Mouse (Mus musculus): Measurements from ENCODE around the gene Sox6.

The Sox6 gene

DNA sequence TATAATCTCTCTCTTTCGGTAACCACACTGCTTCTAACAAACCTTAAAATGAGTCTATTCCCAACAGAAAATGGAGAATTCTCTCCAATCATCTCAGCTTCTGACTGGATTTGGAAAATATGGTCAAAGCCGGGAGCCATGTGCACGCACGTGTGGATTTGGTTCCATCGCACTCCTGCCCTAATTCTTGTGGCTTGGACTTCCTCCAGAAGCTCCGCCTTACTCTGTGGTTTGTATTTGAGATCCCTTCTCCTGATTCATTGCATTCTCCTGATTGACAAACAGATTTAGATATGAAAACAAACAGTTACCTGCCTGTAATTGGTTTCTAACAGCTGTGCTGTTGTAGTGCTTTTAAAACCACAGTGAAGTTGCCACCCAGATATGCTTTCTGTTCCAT, 351.9 kb downstream of the Sox6 start:
- Histone ChIP-seq H3K4me3 (replicated peaks; ENCODE audit: low read length) (no peak overlapping the region), H3K9me3 (ENCODE audit: low read length) (no peaks in the 10 kb centered on the region), H3K27me3 (ENCODE audit: insufficient read depth, low read length) (no peaks in the 10 kb centered on the region), H3K36me3 (ENCODE audit: insufficient read depth, low read length) (no peaks in the 10 kb centered on the region), H3K4me1 (replicated peaks; ENCODE audit: low read depth, low read length) (0 out of 2 replicates have a peak, but pooled peaks cover 5% of the 10 kb centered on the region)
- no peak for TF ChIP-seq POU5F1 (IDR thresholded peaks at IDR 0.05; ENCODE audit: borderline replicate concordance, low read length)
- no peak for TF ChIP-seq NANOG (IDR thresholded peaks at IDR 0.05; ENCODE audit: borderline replicate concordance, low read length)

DNA sequence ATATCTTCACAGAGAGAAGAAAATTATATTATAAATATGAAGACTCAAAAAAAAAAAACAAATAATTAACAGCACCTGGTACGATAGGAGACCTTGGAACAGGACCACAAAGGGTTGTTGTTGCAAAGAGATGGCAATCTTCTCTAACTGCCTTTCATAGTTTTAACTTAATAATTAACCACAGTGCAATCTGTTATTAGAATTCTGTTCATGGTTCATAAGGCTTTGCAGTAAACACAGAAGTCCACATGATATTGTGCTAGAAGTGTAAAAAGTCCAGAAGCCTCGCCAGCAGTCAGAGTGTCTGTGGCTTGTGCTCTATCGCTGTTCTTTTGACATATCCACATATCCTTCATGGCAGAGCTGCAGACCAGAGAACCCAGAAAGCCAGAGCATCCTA, 354.5 kb downstream of the Sox6 start:
- no peak overlapping the region for H3K4me3 ChIP-seq (replicated peaks; ENCODE audit: low read length)
- 0 out of 2 replicates have a peak, but pooled peaks cover 5% of the 10 kb centered on the region for H3K4me1 ChIP-seq (replicated peaks; ENCODE audit: low read depth, low read length)
- no peaks in the 10 kb centered on the region for H3K36me3 ChIP-seq (ENCODE audit: insufficient read depth, low read length)
- no peaks in the 10 kb centered on the region for H3K9me3 ChIP-seq (ENCODE audit: low read length)
- no peaks in the 10 kb centered on the region for H3K27me3 ChIP-seq (ENCODE audit: insufficient read depth, low read length)
- no peak for TF ChIP-seq POU5F1 (IDR thresholded peaks at IDR 0.05; ENCODE audit: borderline replicate concordance, low read length)
- no peak for TF ChIP-seq CTCF (conservative IDR thresholded peaks at IDR 0.05; ENCODE audit: low read length)

DNA sequence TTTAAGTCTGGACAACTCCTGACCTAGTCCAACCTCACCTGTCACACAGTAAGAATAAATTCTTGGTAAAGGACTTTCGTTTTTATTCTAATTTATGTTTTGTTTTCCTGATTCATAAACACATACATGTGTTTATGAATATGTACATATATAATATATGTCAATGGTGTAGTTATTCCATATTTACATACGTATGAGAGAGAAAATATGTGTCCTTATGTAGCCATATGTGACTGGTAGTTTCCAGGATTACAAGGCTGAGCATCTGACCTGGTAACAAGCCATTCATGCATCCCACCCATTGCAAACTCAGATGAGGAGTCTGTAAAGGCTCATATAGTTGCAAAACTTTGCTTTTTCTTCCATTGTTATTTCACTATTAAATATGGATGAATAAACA, 366.8 kb downstream of the Sox6 start:
- Histone ChIP-seq H3K27me3 (ENCODE audit: insufficient read depth, low read length) (no peaks in the 10 kb centered on the region), H3K36me3 (ENCODE audit: insufficient read depth, low read length) (no peaks in the 10 kb centered on the region), H3K4me1 (replicated peaks; ENCODE audit: low read depth, low read length) (no peaks in the 10 kb centered on the region), H3K9me3 (ENCODE audit: low read length) (no peaks in the 10 kb centered on the region), H3K4me3 (replicated peaks; ENCODE audit: low read length) (no peak overlapping the region)
- no peak for TF ChIP-seq CTCF (conservative IDR thresholded peaks at IDR 0.05; ENCODE audit: low read length)
- TF ChIP-seq NANOG (IDR thresholded peaks at IDR 0.05; ENCODE audit: borderline replicate concordance, low read length), result no peak
- no peak for TF ChIP-seq POU5F1 (IDR thresholded peaks at IDR 0.05; ENCODE audit: borderline replicate concordance, low read length)

DNA sequence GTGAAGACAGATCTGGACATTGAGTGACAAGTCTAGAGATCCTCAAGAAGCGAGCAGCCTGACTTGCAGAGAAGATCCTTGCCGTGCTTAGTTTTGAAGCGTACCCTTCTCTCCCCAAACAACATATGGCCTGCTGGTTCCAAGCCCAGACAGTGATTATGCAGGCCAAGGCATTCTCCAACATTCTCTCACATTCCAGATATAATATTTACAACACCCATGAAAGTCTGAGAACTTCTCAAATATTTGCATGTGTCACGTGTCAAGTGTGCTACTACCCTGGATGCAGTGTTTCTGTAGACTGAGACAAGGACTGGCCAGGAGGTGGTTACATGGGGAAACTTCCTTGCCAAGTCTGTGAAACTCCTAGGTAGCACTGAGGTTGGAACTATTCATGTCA, 367.3 kb downstream of the Sox6 start:
- H3K27me3 ChIP-seq (ENCODE audit: insufficient read depth, low read length), result no peaks in the 10 kb centered on the region
- no peak for TF ChIP-seq NANOG (IDR thresholded peaks at IDR 0.05; ENCODE audit: borderline replicate concordance, low read length)
- no peak for TF ChIP-seq CTCF (conservative IDR thresholded peaks at IDR 0.05; ENCODE audit: low read length)
- TF ChIP-seq POU5F1 (IDR thresholded peaks at IDR 0.05; ENCODE audit: borderline replicate concordance, low read length), result no peak
- H3K4me1 ChIP-seq (replicated peaks; ENCODE audit: low read depth, low read length), result no peaks in the 10 kb centered on the region
- H3K9me3 ChIP-seq (ENCODE audit: low read length), result no peaks in the 10 kb centered on the region
- no peak overlapping the region for H3K4me3 ChIP-seq (replicated peaks; ENCODE audit: low read length)
- no peaks in the 10 kb centered on the region for H3K36me3 ChIP-seq (ENCODE audit: insufficient read depth, low read length)

DNA sequence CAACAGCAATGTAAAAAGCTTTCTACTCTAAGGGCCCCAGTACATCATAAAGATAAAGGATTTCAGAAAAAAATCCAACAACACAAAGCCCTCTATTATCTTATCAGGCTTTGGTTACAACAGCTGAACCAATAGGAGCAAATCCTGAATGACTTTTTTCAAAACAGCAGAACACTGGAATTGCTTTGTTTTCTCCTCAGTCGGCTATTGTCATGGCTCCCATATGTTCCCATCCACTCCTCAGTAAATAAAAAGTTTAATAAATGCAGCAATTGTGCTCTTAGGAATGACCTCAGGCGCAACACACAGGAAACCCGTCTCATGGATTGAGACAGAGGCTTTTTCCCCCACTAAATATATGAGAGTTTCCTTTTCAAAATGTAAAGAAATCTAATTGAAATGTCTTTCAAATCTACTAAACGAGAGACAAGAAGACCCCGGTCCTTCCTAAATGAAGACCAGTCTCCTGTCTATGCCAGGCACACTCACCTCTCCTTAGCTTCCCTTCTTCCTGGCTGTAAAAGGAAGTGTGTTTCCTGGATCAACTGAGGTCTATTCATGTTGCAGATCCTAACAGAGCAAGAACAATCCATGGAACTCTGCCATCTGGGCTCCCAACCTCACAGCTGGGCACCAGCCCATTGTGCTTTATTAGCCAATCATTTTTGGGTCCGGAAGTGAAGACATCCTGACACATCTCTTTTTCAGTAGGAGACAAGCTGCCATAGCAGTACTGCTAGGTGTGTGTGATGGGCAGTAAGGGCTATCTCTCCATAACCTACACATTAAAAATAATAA, 369.2 kb downstream of the Sox6 start:
- no peaks in the 10 kb centered on the region for H3K9me3 ChIP-seq (ENCODE audit: low read length)
- no peaks in the 10 kb centered on the region for H3K27me3 ChIP-seq (ENCODE audit: insufficient read depth, low read length)
- no peaks in the 10 kb centered on the region for H3K36me3 ChIP-seq (ENCODE audit: insufficient read depth, low read length)

DNA sequence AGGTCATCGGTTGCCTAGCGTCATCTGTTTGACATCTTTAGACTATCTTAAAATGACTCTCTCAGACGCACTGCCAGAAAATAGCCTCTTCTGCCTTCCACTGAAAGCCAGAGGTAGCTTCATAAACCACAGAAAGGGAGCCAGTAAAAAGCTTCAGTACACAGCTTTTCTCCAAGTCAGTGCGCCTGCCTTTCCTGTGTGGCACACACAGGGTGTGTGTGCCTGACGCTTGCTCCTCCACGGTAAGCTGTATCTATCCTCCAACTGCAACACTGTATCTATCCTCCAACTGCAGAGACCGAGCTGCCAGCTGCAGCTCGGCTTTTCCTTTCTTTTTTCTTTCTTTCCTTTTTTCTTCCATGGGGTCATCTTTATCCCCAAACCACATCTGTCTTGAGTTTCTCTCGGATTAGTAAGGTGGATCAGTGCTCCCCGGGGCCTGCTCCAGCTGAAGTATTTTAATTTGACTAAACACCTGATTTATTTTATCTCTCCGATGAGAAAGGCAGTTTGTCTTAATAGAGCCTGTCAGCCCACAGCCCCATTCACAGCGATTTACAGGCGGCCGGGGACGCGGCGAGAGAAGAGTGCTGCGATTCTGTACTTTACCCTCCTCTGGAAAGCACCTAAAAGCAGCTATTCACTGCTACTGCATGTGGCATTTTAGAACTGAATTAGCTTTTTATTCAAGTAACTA, 371.8 kb downstream of the Sox6 start:
- no peaks in the 10 kb centered on the region for H3K36me3 ChIP-seq (ENCODE audit: insufficient read depth, low read length)
- TF ChIP-seq POU5F1 (IDR thresholded peaks at IDR 0.05; ENCODE audit: borderline replicate concordance, low read length), result no peak
- no peak overlapping the region for H3K4me3 ChIP-seq (replicated peaks; ENCODE audit: low read length)
- H3K27me3 ChIP-seq (ENCODE audit: insufficient read depth, low read length), result no peaks in the 10 kb centered on the region
- no peaks in the 10 kb centered on the region for H3K4me1 ChIP-seq (replicated peaks; ENCODE audit: low read depth, low read length)
- H3K9me3 ChIP-seq (ENCODE audit: low read length), result no peaks in the 10 kb centered on the region

More for the DNA sequence above, 369.2 kb downstream of the Sox6 start:
- no peak for TF ChIP-seq NANOG (IDR thresholded peaks at IDR 0.05; ENCODE audit: borderline replicate concordance, low read length)
- TF ChIP-seq CTCF (conservative IDR thresholded peaks at IDR 0.05; ENCODE audit: low read length), result no peak
- TF ChIP-seq POU5F1 (IDR thresholded peaks at IDR 0.05; ENCODE audit: borderline replicate concordance, low read length), result no peak
- H3K4me1 ChIP-seq (replicated peaks; ENCODE audit: low read depth, low read length), result no peaks in the 10 kb centered on the region
- H3K4me3 ChIP-seq (replicated peaks; ENCODE audit: low read length), result no peak overlapping the region

DNA sequence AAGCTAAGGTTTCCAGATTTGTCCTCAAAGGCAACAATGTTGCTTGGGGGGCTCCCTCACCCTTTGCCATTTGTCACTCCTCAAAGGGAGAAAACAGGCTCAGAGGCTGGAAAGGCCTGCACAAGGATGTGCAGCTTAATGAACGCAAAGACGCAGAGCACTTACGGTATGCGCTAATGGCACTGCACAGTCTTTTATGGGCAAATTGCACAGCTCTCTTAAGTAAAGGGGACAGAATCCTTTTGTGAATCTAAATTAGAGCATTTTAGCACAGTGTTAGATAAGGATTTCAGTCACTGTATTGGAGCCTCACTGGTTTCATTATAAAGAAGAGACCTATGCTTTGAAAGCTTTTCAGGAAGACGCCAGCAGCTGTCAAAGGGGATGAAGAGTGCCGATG, 375.2 kb downstream of the Sox6 start:
- H3K4me1 ChIP-seq (replicated peaks; ENCODE audit: low read depth, low read length), result no peaks in the 10 kb centered on the region
- no peaks in the 10 kb centered on the region for H3K36me3 ChIP-seq (ENCODE audit: insufficient read depth, low read length)
- H3K4me3 ChIP-seq (replicated peaks; ENCODE audit: low read length), result no peak overlapping the region
- no peaks in the 10 kb centered on the region for H3K9me3 ChIP-seq (ENCODE audit: low read length)
- no peak for TF ChIP-seq CTCF (conservative IDR thresholded peaks at IDR 0.05; ENCODE audit: low read length)
- TF ChIP-seq NANOG (IDR thresholded peaks at IDR 0.05; ENCODE audit: borderline replicate concordance, low read length), result no peak
- no peak for TF ChIP-seq POU5F1 (IDR thresholded peaks at IDR 0.05; ENCODE audit: borderline replicate concordance, low read length)
- no peaks in the 10 kb centered on the region for H3K27me3 ChIP-seq (ENCODE audit: insufficient read depth, low read length)

DNA sequence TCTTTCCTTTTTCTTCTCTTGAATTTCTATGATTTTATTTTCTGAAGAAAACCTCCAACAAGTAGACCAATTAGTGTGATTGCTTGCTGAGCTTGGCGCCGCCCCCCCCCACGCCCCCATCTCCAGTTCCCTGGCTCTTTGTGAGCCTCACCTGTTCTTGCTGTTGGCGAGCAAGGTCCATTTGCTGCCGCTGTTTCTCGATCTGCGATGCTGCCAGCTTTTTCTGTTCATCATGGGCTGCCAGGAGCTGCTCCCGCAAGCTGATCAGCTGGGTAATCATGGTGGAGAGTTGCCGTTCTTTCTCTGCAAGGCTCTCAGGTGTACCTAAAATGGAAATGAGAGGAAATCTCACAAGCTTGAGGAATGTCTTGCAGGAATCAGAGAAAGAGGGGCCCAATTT, 376.5 kb downstream of the Sox6 start:
- H3K9me3 ChIP-seq (ENCODE audit: low read length), result no peaks in the 10 kb centered on the region
- H3K4me3 ChIP-seq (replicated peaks; ENCODE audit: low read length), result no peak overlapping the region
- H3K27me3 ChIP-seq (ENCODE audit: insufficient read depth, low read length), result no peaks in the 10 kb centered on the region
- no peaks in the 10 kb centered on the region for H3K4me1 ChIP-seq (replicated peaks; ENCODE audit: low read depth, low read length)
- TF ChIP-seq CTCF (conservative IDR thresholded peaks at IDR 0.05; ENCODE audit: low read length) (no peak), POU5F1 (IDR thresholded peaks at IDR 0.05; ENCODE audit: borderline replicate concordance, low read length) (no peak), NANOG (IDR thresholded peaks at IDR 0.05; ENCODE audit: borderline replicate concordance, low read length) (no peak)
- no peaks in the 10 kb centered on the region for H3K36me3 ChIP-seq (ENCODE audit: insufficient read depth, low read length)
